In the genomic region with DNA sequence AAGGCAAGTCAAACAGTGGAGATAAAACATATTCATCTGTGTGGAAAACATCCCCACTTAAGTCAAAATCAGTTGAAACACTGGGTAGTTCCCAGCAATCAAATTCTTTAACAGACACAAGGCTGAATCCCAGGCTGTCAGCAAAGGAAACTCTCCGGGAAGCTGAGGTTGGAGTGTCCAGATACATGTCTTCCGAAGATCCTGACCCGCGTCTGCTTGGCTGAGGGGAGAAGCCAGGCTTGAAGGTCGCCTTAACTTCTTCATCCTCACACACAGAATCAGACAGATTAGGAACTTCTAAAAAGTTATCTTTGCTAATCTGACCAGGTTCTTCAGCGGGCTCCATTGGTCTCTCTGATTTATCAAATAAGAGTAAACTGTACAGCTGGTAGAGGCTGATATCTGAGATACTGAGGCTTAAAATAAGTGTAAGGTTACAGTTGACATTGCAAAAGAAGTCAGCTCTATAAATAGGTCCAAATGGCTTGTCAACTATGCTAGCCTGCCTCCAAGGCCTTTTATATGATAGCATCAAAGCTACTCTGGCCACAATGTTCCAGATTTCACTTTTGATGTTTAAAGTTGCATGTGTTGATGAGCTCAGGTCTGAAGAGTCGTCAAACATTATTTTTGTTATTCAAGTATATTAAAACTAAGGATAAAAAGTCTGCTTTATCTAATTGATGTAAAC, we compare ENCODE assay signal across 23 mouse cellular contexts. TPM values are rescaled to one million over a fixed set of nuclear protein-coding genes. Genes with fewer than 3 reads are reported as not detected.
DNase-seq lines count a peak whose midpoint lies in the region; ATAC-seq and TF ChIP-seq lines count a peak whose summit lies in the region.
"Had no signal": no experiment of that assay in that cellular context is flagged by ENCODE, and none has a peak within 500 bp of the region (broad histone marks: within the 10 kb centered on the region; RNA-seq: fewer than 3 reads in every experiment).

A gene (minus strand): TSS at position 374 of the 691 bp plus-strand sequence.

- 0 out of 2 replicates have a peak, but pooled peaks have one; percentile 51 for TF ChIP-seq EP300 in heart, postnatal 0 days (IDR thresholded peaks at IDR 0.05; ENCODE audit: low read depth)

- H3K36me3 ChIP-seq in embryonic facial prominence, embryonic 14.5 days (ENCODE audit: control insufficient read depth, insufficient read depth, low read length): no peaks in the 10 kb centered on the region
- H3K36me3 ChIP-seq in embryonic facial prominence, embryonic 10.5 days (replicated peaks): no peaks in the 10 kb centered on the region
- no peaks in the 10 kb centered on the region for H3K36me3 ChIP-seq in heart, postnatal 0 days (replicated peaks; ENCODE audit: control insufficient read depth, insufficient read depth, low read length)
- H3K36me3 ChIP-seq: limb, embryonic 12.5 days; midbrain, embryonic 10.5 days; neural tube, embryonic 12.5 days; stomach, embryonic 15.5 days had no signal

- H3K27ac ChIP-seq in embryonic facial prominence, embryonic 14.5 days (replicated peaks; ENCODE audit: low read depth, low read length): no peak within 1 kb of the TSS
- H3K27ac ChIP-seq in embryonic facial prominence, embryonic 10.5 days (replicated peaks): no peak within 1 kb of the TSS
- H3K27ac ChIP-seq in heart, postnatal 0 days (ENCODE audit: low read depth): peak within 1 kb of the TSS; percentile 91
- H3K27ac ChIP-seq: forebrain, embryonic 13.5 days; hindbrain, embryonic 14.5 days; kidney, postnatal 0 days; limb, embryonic 12.5 days; liver, embryonic 14.5 days; midbrain, embryonic 10.5 days; neural tube, embryonic 12.5 days; stomach, embryonic 15.5 days had no signal

- H3K9me3 ChIP-seq in embryonic facial prominence, embryonic 14.5 days (ENCODE audit: control insufficient read depth, low read length): no peaks in the 10 kb centered on the region
- no peaks in the 10 kb centered on the region for H3K9me3 ChIP-seq in embryonic facial prominence, embryonic 10.5 days
- H3K9me3 ChIP-seq in heart, postnatal 0 days (replicated peaks; ENCODE audit: control insufficient read depth, low read length): no peaks in the 10 kb centered on the region
- H3K9me3 ChIP-seq: forebrain, embryonic 13.5 days; limb, embryonic 12.5 days; midbrain, embryonic 10.5 days; neural tube, embryonic 12.5 days; stomach, embryonic 15.5 days had no signal

- no peak within 1 kb of the TSS for H3K4me2 ChIP-seq in embryonic facial prominence, embryonic 14.5 days (ENCODE audit: low read depth, low read length)
- peak within 1 kb of the TSS; percentile 56 for H3K4me2 ChIP-seq in heart, postnatal 0 days (ENCODE audit: low read depth, low read length)
- H3K4me2 ChIP-seq: forebrain, embryonic 13.5 days; hindbrain, embryonic 14.5 days; limb, embryonic 12.5 days; neural tube, embryonic 12.5 days; stomach, embryonic 15.5 days had no signal

- TF ChIP-seq CTCF in heart, postnatal 0 days (IDR thresholded peaks at IDR 0.05; ENCODE audit: low read depth): no peak

- no peak within 1 kb of the TSS for H3K9ac ChIP-seq in embryonic facial prominence, embryonic 14.5 days (ENCODE audit: low read depth, low read length)
- peak within 1 kb of the TSS; percentile 56 for H3K9ac ChIP-seq in heart, postnatal 0 days (replicated peaks; ENCODE audit: low read depth, low read length)
- H3K9ac ChIP-seq: forebrain, embryonic 13.5 days; hindbrain, embryonic 14.5 days; limb, embryonic 12.5 days; liver, embryonic 14.5 days; neural tube, embryonic 12.5 days; stomach, embryonic 15.5 days had no signal

- H3K4me3 ChIP-seq in embryonic facial prominence, embryonic 14.5 days (ENCODE audit: low read depth, low read length): no peak within 1 kb of the TSS
- no peak within 1 kb of the TSS for H3K4me3 ChIP-seq in embryonic facial prominence, embryonic 10.5 days
- H3K4me3 ChIP-seq in heart, postnatal 0 days (ENCODE audit: low read depth, low read length): peak within 1 kb of the TSS; percentile 50
- H3K4me3 ChIP-seq: forebrain, embryonic 13.5 days; limb, embryonic 12.5 days; midbrain, embryonic 10.5 days; neural tube, embryonic 12.5 days; stomach, embryonic 15.5 days had no signal

- no peaks in the 10 kb centered on the region for H3K27me3 ChIP-seq in embryonic facial prominence, embryonic 14.5 days (replicated peaks; ENCODE audit: control insufficient read depth, insufficient read depth, low read length)
- H3K27me3 ChIP-seq in embryonic facial prominence, embryonic 10.5 days (replicated peaks; ENCODE audit: low read depth, poor library complexity, severe bottlenecking): no peaks in the 10 kb centered on the region
- H3K27me3 ChIP-seq in heart, postnatal 0 days (ENCODE audit: control insufficient read depth, insufficient read depth, low read length): no peaks in the 10 kb centered on the region
- H3K27me3 ChIP-seq: forebrain, embryonic 13.5 days; limb, embryonic 12.5 days; neural tube, embryonic 12.5 days; stomach, embryonic 15.5 days had no signal

- peak; percentile 9 for DNase-seq in embryonic facial prominence, embryonic 14.5 days (ENCODE audit: low spot score)
- DNase-seq in embryonic facial prominence, embryonic 10.5 days (ENCODE audit: low spot score): no peak
- DNase-seq in heart, adult 9 months (ENCODE audit: low spot score in 2 of 2): peak; percentile 21 to 47
- DNase-seq in heart, postnatal 0 days (ENCODE audit: low spot score): peak; percentile 80
- DNase-seq in spleen, adult 18-20 months: no peak
- no peak for DNase-seq in cerebellum, postnatal 36 days
- no peak for DNase-seq in thymus, postnatal 0 days (ENCODE audit: low spot score)
- DNase-seq in kidney, adult 18-20 months: no peak
- DNase-seq: adrenal gland, adult 8-10 months; cerebellum, postnatal 10 days; embryo, embryonic 11 days; lung, postnatal 36 days had no signal

- H3K4me1 ChIP-seq in embryonic facial prominence, embryonic 14.5 days (ENCODE audit: control insufficient read depth, insufficient read depth, low read length): no peaks in the 10 kb centered on the region
- H3K4me1 ChIP-seq in embryonic facial prominence, embryonic 10.5 days: no peaks in the 10 kb centered on the region
- H3K4me1 ChIP-seq in heart, postnatal 0 days (ENCODE audit: control insufficient read depth, insufficient read depth): peaks cover 9% of the 10 kb centered on the region
- H3K4me1 ChIP-seq: forebrain, embryonic 13.5 days; limb, embryonic 12.5 days; midbrain, embryonic 10.5 days; neural tube, embryonic 12.5 days; stomach, embryonic 15.5 days had no signal

- ATAC-seq in embryonic facial prominence, embryonic 14.5 days (ENCODE audit: low read depth): no peak
- peak; percentile 83 for ATAC-seq in heart, postnatal 0 days (ENCODE audit: insufficient read depth, low read depth)
- ATAC-seq: forebrain, embryonic 13.5 days; intestine, embryonic 16.5 days had no signal

- WGBS in embryonic facial prominence, embryonic 14.5 days: 80% methylated on average over 7 of the region's 7 CpGs
- WGBS in embryonic facial prominence, embryonic 10.5 days: 89% methylated on average over 7 of the region's 7 CpGs
- WGBS in heart, postnatal 0 days: 25% methylated on average over 7 of the region's 7 CpGs

RNA-seq across cellular contexts. Expression of the gene that starts here (rescaled TPM):
- 1.5 and 3.0 TPM in 2 replicates for polyA plus RNA-seq in embryonic facial prominence, embryonic 14.5 days (2014; fragmentation: Nextera tagmentation; extraction: Ambion mirVana)
- 0.02 TPM in 1 of 2 replicates, not detected in the other for polyA plus RNA-seq in embryonic facial prominence, embryonic 10.5 days (2016; fragmentation: Nextera tagmentation; extraction: Ambion mirVana)
- total RNA-seq in heart, postnatal 0 days (2014; rRNA removed; ENCODE audit: low replicate concordance): 23.9 and 29.0 TPM in 2 replicates
- 9.9 and 11.0 TPM in 2 replicates for polyA plus RNA-seq in heart, postnatal 0 days (2015; fragmentation: Nextera tagmentation; extraction: Ambion mirVana)
- 0.05 TPM in 2 replicates for polyA plus RNA-seq in thymus, postnatal 0 days (2015; fragmentation: Nextera tagmentation; extraction: Ambion mirVana)
- total RNA-seq: MEL had no signal
- polyA plus RNA-seq: forebrain, embryonic 13.5 days; hindbrain, embryonic 14.5 days; intestine, embryonic 16.5 days; kidney, postnatal 0 days; liver, embryonic 14.5 days; spleen, adult 2 months had no signal

Comparison
In these comparisons a context has a peak if more than half of its experiments do, and no peak if none do; other contexts are left out.
1. DNase-seq: peak in embryonic facial prominence, embryonic 14.5 days (single experiment), heart, adult 9 months (2 of 2) and heart, postnatal 0 days (single experiment); none in embryonic facial prominence, embryonic 10.5 days (single experiment), spleen, adult 18-20 months (0 of 2), cerebellum, postnatal 36 days (0 of 2), thymus, postnatal 0 days (single experiment) and kidney, adult 18-20 months (single experiment).